Mouse (Mus musculus) urinary bladder, postnatal 14 days (tissue): ENCODE measurements at regions not wholly inside any gene's neighbourhood (a gene's known extent, or its start where the extent isn't known, plus 50 kb on each side); places are given as distances from the start of the nearest gene placed in this dataset.
A peak's percentile ranks its signal among the peaks of the same experiment; 100 is the strongest.

Experiments used
- DNase-seq: peaks from one replicate; pipeline ENCODE4 v3.0.0; 2021; ENCODE audit warnings: low spot score

GRCm38 (mm10) chr1:138908860-138909259, 52.2 kb upstream of the 2310009B15Rik start:
- no peak for DNase-seq

DNA sequence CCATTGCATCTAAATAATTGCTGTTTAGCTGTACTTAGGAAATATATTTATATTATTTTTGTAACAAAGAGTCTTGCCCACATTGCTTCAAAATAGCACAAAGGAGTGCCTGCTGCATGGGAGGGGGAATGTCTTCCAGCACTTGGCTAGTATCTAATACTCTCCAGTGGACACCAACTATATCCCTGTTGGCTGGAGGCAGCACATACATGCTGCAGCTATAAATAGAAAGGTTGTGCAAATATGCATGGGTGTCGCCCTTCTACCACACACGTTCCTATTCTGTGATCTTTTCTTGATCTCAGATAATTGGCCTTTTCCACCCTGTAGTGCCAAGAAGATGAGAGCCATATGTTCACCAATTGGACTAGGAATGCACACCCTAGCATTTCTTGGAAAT, 53.0 kb upstream of the 2310009B15Rik start:
- DNase-seq = no peak

GRCm38 (mm10) chr1:138912156-138912616, 51.0 kb upstream of the Dennd1b start:
- peak; percentile 44 for DNase-seq

GRCm38 (mm10) chr1:138912928-138913327, 50.3 kb upstream of the Dennd1b start:
- DNase-seq = peak; percentile 29

DNA sequence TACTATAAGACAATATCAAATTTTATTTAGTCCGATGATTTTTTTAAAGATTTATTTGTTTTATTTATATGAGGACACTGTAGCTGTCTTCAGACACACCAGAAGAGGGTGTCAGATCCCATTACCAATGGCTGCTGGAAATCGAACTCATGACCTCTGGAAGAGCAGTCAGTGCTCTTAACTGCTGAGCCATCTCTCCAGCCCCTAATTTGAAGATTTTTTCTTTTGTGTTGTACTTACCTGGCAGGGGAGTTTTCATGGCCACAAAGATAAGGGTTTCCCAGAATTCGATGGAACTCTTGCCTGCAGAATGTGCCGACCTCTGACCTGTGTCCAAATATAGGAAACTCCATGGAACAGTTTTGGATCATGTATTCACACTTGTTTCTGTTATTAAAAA, 49.8 kb upstream of the Dennd1b start:
- DNase-seq = no peak
